Mouse (Mus musculus): ENCODE measurements around the gene Cpb1.

Gene Cpb1

DNA sequence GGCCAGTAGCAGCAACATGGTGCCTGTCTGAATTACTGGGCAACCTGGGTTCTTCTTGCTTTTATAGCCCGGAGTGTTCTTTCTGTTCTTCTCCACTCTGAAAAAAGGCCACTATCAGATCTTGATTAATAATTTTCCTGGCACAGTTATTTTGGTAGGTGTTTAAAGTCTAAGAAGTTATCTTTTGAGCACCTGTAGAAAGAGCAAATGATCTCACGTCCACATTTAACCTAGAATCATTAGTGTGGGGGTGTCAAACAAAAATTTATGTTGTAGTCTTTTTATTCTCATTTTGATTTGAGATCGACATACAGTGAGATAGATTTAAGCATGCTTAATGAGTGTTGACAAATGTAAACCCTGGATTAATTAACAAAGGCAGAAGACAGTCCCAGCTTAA is at the start of gene Cpb1:
Gene Cpb1 (minus strand): TSS at position 101 of the 400 bp plus-strand sequence.
- DNase-seq (ENCODE audit: low spot score in 2 of 2): no peak

DNA sequence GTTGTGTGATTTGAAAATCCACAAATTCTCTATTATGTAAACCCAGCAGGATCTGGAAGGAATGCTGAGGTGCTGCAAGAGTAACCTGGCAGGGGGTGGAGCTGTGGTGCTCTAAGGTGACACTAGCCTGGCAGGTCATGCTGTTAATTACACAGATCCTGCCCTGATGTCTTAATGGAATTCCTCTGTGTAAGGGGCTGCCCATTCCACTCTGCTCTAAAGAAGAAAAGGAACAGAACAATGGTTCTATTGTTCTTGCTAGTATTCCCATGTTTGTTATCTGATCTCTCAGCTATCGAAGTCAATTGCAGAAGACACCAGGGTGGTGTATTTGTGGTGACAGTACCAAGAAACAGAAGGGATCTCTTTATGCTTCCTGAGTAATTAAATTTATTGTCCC is 41.7 kb upstream of the Cpb1 start:
- DNase-seq (ENCODE audit: low spot score in 2 of 2): no peak

DNA sequence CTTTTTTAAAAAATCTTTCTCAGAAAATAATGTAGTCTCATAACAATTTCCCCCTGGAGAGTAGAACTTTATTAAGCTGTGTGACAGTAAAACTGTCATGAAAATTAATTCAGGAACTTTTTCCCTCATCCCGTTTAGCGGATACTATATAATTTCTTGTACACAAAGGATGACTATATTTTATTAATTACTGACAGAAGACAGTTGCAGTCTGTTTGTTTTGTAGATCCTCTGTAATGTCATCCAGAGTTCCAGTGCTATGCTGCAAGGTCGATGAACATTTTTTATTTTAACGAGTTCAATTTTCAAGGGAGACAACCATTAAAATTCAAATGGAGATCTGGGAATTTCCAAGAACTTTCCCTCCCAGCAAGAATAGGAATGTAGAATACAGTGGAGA is 33.6 kb upstream of the Cpb1 start:
- no peak for DNase-seq (ENCODE audit: low spot score in 2 of 2)

DNA sequence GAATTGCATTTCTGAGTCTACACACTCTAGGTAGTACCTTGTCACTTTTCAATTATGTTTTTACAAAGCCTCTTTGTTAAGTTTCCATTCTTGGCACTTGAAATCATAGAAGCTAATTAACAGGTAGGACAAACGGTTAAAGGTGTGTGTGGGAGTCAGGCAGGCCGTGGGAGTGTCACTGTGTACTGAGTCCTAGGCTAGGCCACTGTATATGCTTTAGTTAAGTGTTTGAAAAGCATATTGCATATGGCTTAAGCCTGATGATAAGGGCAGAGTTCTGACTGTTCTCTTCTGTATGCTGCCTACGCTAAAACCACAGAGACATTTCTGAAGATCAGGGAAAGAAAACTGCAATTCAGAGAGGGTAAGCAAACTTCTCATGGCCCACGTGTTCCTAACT is 31.7 kb upstream of the Cpb1 start:
- DNase-seq (ENCODE audit: low spot score in 2 of 2): no peak

DNA sequence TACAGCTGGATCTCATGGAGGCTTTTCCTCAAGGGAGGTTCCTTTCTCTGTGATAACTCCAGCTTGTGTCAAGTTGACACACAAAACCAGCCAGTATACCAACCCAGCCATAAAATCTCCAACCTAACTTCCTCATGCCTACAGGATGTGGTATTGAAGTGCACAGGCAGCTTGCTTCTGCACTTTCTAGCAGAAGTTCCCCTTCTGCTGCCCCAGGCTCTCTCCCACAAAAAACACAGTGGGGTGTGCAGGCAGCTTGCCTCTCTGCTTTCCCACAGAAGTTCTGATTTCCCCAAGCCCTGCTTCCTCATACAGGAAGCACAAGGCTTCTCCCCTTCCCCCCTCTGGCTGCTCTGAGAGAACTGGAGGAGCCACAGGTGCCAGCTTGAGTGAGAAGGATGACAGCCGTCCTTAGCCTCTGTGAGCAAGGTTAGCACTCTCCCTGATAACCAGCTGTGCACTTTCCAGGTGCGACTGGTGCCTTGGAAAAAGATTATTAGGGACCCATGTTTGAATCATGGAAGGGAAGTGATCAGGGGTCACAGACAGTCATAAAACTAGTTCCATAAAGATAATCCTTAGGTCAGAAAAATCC is 29.3 kb upstream of the Cpb1 start:
- DNase-seq (ENCODE audit: low spot score in 2 of 2): peak; percentile 18 to 60

DNA sequence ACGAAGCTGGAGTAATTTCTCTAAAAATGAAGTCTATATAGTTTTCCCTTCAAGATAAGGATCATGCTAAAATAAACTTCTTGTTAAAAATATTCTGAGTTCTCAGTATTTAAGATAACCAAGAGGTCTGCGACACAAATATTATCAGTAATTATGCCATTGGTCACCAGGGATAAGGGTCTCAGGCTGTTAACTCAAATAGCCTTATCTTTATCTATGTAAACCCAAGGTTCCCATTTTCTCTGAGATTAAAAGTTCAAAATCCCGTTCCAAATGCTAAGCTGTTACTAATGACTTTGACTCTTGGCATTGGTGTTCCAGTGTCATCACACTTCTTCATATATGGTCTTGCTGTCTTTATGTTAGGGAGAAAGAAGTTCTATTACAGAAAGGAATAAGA is 20.0 kb upstream of the Cpb1 start:
- no peak for DNase-seq (ENCODE audit: low spot score in 2 of 2)

DNA sequence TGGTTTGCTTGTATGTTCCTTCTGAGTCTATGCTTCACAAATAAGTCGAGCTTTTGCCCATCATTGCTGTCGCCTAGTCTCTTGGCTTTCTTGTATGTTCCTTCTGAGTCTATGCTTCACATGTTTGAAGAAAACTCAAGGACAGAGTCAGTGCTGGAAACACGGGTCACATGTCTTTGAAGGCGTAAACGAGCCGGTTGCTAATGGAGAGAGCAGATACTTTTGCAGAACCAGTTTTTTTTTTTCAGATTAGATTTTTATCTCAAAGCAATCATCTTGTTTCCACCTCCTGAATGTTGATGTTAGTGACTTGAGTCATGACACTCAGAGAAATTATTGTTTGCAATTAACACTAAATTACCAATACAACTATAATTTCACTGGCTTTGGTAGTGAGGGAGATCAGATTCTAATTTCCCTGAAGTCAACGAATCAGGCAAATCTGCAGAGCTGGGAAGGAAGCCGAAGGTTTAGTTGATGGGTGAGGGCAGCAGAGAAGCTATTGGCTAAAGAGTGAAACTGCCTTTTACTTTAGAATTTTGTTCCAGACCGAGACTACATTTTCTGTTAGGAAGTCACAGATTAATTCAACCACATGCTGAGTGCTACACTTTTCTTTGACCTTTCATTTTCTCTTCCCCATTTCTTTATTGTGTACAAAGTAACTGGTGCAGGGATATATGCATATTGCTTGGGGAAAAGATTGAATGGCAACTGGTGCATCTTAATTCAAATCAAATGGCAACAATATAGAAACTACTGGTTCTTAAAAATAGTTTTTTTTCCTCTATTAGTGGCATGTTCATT is 19.2 kb upstream of the Cpb1 start:
- peak; percentile 2 to 25 for DNase-seq (ENCODE audit: low spot score in 2 of 2)

DNA sequence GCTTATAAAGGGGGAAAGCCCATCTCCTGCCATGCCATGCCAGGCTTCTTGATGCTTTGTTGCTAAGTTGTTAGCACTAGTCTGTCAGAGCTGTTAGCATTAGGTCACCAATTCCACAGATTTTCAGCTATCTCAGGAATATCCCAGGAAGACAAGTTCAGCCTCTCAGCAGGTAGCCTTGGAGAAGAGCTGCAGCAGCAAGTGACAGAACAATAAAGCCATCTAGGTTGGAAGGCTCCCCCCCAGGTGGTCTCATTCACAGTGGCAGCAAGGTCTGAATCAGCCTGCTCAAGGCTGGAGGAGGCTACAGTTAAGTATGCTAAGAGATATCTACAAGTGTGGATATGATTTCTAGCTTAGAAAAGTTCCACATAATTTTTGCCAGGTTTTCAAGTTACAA is 15.8 kb upstream of the Cpb1 start:
- DNase-seq (ENCODE audit: low spot score in 2 of 2): no peak

DNA sequence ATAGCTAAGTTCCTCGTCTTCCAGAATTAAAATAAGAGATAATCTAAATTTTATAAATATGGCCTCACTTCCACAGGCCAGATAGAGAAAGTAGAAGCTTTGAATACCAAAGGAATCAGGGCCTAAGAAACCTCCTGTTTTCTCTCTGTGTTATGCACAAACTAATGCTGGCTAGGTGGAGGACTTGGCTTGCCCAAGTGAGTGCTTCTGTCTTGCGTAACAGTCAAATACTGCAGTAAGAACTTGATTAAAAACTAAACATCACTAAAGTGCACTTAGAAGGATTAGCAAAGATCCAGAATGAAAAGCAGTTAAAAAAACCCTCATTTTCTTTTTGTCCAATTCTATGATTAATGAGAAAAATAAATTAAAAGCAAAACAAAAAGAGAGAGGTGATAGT is 13.2 kb upstream of the Cpb1 start:
- DNase-seq (ENCODE audit: low spot score in 2 of 2): no peak

DNA sequence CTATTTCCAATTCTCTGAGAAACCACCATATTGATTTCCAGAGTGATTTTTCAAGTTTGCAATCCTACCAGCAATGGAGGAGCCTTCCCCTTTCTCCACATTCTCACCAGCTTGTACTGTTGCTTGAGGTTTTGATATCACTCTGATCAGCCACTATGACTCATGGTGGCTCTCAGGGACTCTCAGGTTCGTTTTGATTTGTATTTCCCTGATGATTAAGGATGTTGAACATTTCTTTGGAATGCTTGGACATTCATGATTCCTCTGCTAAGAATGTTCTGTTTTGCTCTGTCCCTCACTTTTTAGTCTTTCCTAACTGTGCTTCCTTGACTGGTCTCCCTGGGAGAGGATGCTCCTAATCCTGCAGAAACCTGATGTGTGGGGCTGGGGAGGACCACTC is 6.3 kb upstream of the Cpb1 start:
- no peak for DNase-seq (ENCODE audit: low spot score in 2 of 2)

DNA sequence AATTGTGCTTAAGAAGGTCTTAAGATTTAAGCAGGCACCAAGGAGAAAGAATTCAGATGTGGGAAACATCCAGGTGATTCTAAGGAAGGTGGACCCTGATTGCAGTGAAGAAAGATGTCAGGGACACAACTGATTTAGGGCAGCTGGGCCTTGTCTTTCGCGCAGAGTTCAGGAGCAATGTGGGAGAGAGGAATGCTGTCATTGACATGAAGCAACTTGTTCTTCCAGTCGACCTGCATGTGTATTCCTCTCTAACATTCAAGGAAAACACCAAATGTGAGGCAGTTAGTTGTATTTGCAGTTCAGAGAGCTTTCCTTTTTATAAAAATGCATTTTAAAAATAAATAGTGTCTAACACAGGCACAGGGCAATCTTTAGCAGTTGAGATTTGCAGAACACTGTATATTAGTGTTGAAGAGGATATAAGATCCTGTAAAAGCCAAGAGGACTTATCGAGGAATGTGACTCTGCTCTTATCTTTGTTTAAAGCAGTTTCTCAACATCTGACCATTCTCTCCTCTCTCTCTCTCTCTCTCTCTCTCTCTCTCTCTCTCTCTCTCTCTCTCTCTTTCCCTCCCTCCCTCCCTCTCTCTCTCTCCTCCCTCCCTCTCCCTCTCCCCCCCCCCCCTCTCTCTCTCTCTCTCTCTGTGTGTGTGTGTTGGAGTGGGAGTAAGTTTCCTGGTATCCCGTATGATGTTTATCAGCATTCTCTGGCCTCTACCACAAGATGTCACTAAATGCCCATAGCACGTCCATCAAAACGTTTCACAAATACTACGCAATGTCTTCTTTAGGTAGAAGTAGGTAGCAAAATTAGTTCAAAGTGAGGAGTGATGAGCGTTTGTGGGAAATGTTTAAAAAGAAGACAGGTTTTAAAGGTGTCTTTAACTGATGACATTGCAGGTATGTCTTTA is 20.7 kb downstream of the Cpb1 start:
- no peak for DNase-seq (ENCODE audit: low spot score in 2 of 2)

DNA sequence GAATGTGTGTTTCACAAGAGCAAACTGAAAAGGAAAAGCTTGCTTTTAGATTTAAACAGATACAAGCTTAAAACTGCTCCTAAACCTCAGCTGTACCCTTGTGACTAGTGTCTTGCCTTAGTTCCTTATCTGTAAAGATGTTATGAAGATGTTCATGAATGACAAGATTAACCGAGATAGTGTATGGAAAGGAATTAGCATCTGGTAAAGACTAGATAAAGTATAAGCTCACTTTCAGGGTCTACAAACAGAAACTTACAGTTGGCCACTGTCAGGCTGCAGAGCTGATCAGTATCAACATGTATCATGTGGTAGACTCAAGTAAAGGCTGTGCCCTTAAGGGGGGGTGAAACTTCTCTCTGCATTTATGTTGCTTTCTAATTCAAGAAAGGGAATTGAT is 31.6 kb downstream of the Cpb1 start:
- no peak for DNase-seq (ENCODE audit: low spot score in 2 of 2)

DNA sequence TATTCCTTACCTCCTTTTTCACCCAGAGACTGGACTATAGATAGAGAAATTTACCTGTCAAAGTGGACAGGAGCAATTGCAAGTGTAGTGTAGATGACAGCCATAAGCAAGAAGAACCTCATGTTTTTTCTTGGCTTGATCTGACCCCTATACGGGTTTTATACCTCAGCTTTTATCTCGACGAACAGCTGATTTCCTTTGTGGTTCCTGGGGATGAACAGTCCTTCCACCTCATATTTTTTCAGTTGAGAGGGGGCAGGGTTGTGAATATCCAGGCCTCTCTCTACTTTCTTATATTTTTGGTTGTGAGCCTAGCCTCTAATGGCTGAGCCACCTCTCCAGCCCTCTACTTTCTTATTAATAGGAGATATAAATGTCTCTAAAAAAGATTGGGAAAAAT is 33.5 kb downstream of the Cpb1 start, which contains the start of gene Cpa3:
Gene Cpa3 (minus strand): TSS at position 132 of the 400 bp plus-strand sequence.
- DNase-seq (ENCODE audit: low spot score in 2 of 2): no peak

DNA sequence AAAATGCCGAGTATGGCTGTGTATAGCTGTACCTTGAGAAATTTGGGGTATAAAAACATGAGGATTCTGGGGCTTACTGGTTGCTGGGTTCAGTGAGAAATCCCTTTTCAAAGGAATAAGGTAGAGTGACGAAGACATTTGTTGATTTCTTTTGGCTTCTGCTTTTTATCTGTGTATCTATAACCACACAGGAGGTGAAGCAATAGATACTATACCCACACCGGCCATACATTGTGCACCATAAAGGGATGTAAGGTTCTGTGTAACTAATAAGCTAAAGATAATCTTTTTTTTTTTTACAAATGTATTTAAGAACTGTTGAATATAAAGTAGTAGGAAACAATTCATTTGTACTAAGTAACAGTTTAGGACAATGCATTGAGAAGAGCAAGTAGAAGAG is 35.8 kb downstream of the Cpb1 start:
- no peak for DNase-seq (ENCODE audit: low spot score in 2 of 2)

DNA sequence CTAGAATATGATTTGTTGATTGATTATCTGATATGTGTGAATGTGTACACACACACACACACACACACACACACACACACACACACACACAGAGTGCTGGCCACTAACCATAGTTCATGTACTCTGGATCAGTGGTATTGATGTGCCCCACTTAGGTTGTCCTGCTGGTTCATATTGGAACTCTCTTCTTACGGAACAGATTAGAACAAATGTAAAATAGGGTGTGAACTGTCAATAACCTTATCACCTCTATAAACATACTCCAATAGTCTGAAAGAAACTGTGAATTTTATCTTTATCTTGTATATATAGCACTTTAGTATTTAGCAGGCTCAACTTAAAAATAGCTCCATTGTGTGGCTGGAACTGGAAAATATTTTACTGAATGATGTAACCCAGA is 38.6 kb downstream of the Cpb1 start:
- no peak for DNase-seq (ENCODE audit: low spot score in 2 of 2)

DNA sequence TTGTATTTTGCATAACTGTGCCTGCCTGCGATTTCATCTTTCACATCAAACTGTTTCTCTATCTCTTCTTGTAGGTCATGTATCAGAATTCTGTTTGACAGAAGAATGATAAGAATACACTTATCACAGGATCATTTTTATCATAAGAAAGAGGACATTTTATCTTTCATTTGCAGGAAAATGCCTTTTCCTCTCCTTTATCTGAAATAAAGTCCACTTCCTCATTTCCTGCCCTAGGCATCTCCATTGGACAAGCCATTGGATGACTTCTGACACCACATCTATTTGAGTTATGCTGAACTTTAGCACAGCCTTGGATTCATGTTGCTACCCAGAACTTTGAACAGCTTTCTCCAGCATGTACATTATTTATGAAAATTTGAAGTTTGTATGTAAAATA is 46.5 kb downstream of the Cpb1 start:
- DNase-seq (ENCODE audit: low spot score in 2 of 2): no peak

DNA sequence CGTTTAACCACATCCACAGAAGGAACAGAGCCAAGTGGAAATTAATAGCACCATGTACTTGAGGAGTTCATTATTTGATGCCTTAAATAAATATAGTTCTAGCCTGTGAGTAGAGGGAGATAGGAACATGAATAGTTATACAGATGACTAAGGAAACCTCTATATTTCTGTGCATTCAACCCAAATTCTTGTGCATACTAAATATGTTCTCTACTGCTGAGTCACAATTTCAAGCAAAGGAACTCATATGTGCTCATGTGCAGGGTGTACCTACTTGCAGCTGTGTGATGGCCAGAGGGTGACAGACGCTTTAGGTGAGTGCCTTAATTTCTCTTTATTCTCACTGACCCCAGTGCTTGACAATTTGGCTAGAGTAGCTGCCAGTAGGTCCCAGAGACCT is 50.1 kb downstream of the Cpb1 start:
- no peak for DNase-seq (ENCODE audit: low spot score in 2 of 2)

DNA sequence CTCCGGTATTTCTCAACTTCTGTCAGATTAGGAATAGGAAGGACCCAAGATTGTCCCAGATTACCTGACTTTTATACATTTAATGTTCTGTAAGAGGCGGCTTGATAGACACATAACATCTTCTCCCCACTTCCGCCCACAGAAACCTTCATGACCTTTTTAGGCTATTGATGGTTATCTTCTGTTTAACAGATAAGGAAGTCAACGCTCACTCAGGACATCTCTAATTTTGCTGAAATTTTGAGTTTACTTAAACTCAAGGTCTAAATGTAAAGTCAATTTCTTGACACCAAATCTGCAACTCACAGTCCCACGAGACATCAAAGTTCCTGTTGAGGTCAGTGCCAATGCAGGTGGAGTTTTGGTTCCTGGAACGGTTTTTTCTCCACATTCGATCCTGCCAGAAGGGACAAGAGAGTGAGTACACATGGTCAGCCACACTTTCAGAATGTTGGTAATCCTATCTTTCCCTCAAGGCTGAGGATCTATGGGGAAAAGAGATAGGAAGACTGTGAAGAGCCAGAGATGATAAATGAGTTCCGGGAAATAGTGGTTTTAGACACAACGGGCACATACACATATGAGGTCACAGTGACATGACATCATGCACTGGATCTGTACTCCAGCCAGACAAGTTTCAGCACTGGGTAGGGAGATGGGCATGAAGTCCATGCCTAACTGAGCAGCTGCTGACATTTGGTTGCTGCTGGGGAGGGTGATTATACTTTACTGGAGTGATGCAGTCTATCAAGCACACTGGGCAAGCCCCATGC is 52.4 kb downstream of the Cpb1 start:
- DNase-seq (ENCODE audit: low spot score in 2 of 2): no peak

DNA sequence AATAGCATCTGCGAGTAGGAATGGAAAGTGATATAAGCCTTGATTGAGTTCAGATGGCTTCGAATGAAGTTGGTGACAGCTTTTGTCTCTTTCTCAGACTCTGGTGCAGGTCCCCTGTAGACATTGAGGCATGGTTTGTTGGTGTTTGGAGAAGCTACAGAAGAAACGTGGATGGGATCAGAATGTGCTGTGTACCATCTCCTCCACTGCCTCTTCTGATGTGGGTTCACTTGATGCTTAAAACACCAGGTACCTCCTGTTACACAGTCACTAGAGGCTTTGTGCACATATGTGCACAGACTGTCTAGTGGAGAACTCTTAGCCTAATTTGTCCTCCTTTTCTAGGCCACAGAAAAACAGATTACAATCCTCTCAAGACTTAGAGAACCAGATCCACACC is 53.4 kb downstream of the Cpb1 start:
- no peak for DNase-seq (ENCODE audit: low spot score in 2 of 2)

DNA sequence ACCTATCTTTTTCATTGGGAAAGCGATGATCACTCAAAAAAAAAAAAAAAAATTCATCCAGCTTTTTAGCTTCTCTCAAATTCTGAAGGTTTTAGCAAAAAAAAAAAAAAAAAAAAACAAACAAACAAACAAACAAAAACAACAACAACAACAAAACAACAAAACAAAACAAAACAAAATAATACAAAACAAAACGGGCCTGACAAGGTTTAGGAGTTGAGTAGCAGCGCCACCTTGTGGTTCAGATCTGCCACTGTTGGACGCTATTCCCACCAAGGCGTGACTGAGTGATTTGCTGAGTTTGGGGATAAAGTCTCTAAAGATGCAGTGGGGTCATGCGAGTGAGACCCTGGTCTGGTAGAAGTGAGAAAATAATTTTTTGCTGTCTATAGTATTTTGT is 76.7 kb downstream of the Cpb1 start:
- peak in 1 of 2 experiments; percentile 4 for DNase-seq (ENCODE audit: low spot score in 2 of 2)
